Mouse (Mus musculus) neural tube, embryonic 14.5 days (tissue): ENCODE results near the gene Mamdc4. TPM values are rescaled to one million over a fixed set of nuclear protein-coding genes. Genes with fewer than 3 reads are reported as not detected.

ENCODE experiments used
- polyA plus RNA-seq: library from polyadenylated mRNA; unstranded; fragments of >200 nt; fragmentation: Nextera tagmentation; extraction: Ambion mirVana; gene quantifications from 2 replicates; pipeline ENCODE4 v1.2.1, GENCODE M21; 2014

Gene Mamdc4
- polyA plus RNA-seq, 1 experiment from 2014 or later = 2.3 TPM

Other genes starting within 250 kb of the Mamdc4 start
- gene Man1b1, start 242.5 kb downstream of the Mamdc4 start, polyA plus RNA-seq = 59.9 and 85.5 TPM in 2 replicates
- gene Dpp7, start 218.5 kb downstream of the Mamdc4 start, polyA plus RNA-seq = 23.9 and 27.1 TPM in 2 replicates
- gene Uap1l1, start 209.2 kb downstream of the Mamdc4 start, polyA plus RNA-seq = 4.6 and 5.2 TPM in 2 replicates
- gene Sapcd2, start 202.5 kb downstream of the Mamdc4 start, polyA plus RNA-seq = 6.9 and 7.8 TPM in 2 replicates
- 1.6 and 10.6 TPM in 2 replicates for gene Entpd2, start 179.0 kb downstream of the Mamdc4 start, polyA plus RNA-seq
- 397 and 496 TPM in 2 replicates for gene Npdc1, start 175.5 kb downstream of the Mamdc4 start, polyA plus RNA-seq
- gene Fut7, start 151.6 kb downstream of the Mamdc4 start, polyA plus RNA-seq = 0.17 and 0.23 TPM in 2 replicates
- gene Abca2, start 146.1 kb downstream of the Mamdc4 start, polyA plus RNA-seq = 16.2 and 17.0 TPM in 2 replicates
- gene Clic3, start 118.0 kb downstream of the Mamdc4 start, polyA plus RNA-seq = 1.5 and 2.4 TPM in 2 replicates
- gene Paxx, start 113.8 kb downstream of the Mamdc4 start, polyA plus RNA-seq = 94.5 and 124 TPM in 2 replicates
- gene Ptgds, start 104.8 kb downstream of the Mamdc4 start, polyA plus RNA-seq = 5.6 and 87.6 TPM in 2 replicates
- gene Lcn12, start 80.9 kb downstream of the Mamdc4 start, polyA plus RNA-seq = not detected in 2 replicates
- 124 and 137 TPM in 2 replicates for gene Fbxw5, start 74.1 kb downstream of the Mamdc4 start, polyA plus RNA-seq
- 5.6 and 6.8 TPM in 2 replicates for gene C8g, start 73.1 kb downstream of the Mamdc4 start, polyA plus RNA-seq
- gene Traf2, start 27.9 kb downstream of the Mamdc4 start, polyA plus RNA-seq = 12.6 and 14.8 TPM in 2 replicates
- 373 and 390 TPM in 2 replicates for gene Edf1, start 17.0 kb downstream of the Mamdc4 start, polyA plus RNA-seq
- gene Phpt1, start 379 bp upstream of the Mamdc4 start, polyA plus RNA-seq = 184 and 209 TPM in 2 replicates
- 8.1 and 13.3 TPM in 2 replicates for gene Ajm1, start 6.9 kb upstream of the Mamdc4 start, polyA plus RNA-seq
- 64.2 and 66.6 TPM in 2 replicates for gene Rabl6, start 33.7 kb upstream of the Mamdc4 start, polyA plus RNA-seq
- 0.33 and 0.43 TPM in 2 replicates for gene Ccdc183, start 42.8 kb upstream of the Mamdc4 start, polyA plus RNA-seq
- 48.5 and 55.3 TPM in 2 replicates for gene Tmem141, start 47.2 kb upstream of the Mamdc4 start, polyA plus RNA-seq
- 0.63 and 3.3 TPM in 2 replicates for gene Fcna, start 53.2 kb upstream of the Mamdc4 start, polyA plus RNA-seq
- not detected in 2 replicates for gene Lcn8, start 78.3 kb upstream of the Mamdc4 start, polyA plus RNA-seq
- not detected in 2 replicates for gene Lcn5, start 83.1 kb upstream of the Mamdc4 start, polyA plus RNA-seq
- gene Lcn6, start 101.9 kb upstream of the Mamdc4 start, polyA plus RNA-seq = not detected in 2 replicates
- gene Lcn10, start 107.9 kb upstream of the Mamdc4 start, polyA plus RNA-seq = not detected in 2 replicates
- gene Obp2a, start 125.2 kb upstream of the Mamdc4 start, polyA plus RNA-seq = not detected in 2 replicates
- gene Bmyc, start 131.9 kb upstream of the Mamdc4 start, polyA plus RNA-seq = 138 and 160 TPM in 2 replicates
- gene Obp2b, start 162.2 kb upstream of the Mamdc4 start, polyA plus RNA-seq = not detected in 2 replicates
- gene Lcn3, start 190.7 kb upstream of the Mamdc4 start, polyA plus RNA-seq = not detected in 2 replicates
- not detected in 2 replicates for gene Lcn11, start 202.2 kb upstream of the Mamdc4 start, polyA plus RNA-seq
- gene Gm13539, start 207.4 kb upstream of the Mamdc4 start, polyA plus RNA-seq = not detected in 2 replicates
- gene Glt6d1, start 241.0 kb upstream of the Mamdc4 start, polyA plus RNA-seq = not detected in 2 replicates
- gene Lcn9, start 248.3 kb upstream of the Mamdc4 start, polyA plus RNA-seq = not detected in 2 replicates